Mouse (Mus musculus) testis, adult 2 months (tissue): ENCODE data around the gene Opn1sw.

ENCODE experiments used
- CTCF ChIP-seq: fragments of 200-500 bp; IDR thresholded peaks from 2 replicates; pipeline ENCODE4 v1.5.1; 2012; ENCODE audit warnings: low read depth, mild to moderate bottlenecking, inconsistent platforms, low read length, moderate library complexity; ENCODE audit not compliant: control insufficient read depth, insufficient read depth, insufficient replicate concordance
- POLR2A ChIP-seq: fragments of 200-500 bp; IDR thresholded peaks from 2 replicates; pipeline ENCODE4 v1.6.1; 2012; ENCODE audit warnings: low read depth, mild to moderate bottlenecking, inconsistent platforms, low read length, moderate library complexity; ENCODE audit not compliant: control insufficient read depth

GRCm38 (mm10) chr6:29360211-29360610 is 28.1 kb downstream of the Opn1sw start:
- TF ChIP-seq POLR2A: no peak
- TF ChIP-seq CTCF: no peak
